Mouse (Mus musculus): ENCODE measurements around the gene Nynrin.

The Nynrin gene

GRCm38 (mm10) chr14:55842794-55843193 lies 11.0 kb upstream of the Nynrin start:
- no peak for DNase-seq

- DNase-seq = no peak
Observed at GRCm38 (mm10) chr14:55845506-55846294, 8.1 kb upstream of the Nynrin start.

- DNase-seq = no peak
Observed at GRCm38 (mm10) chr14:55850885-55851284, 2.9 kb upstream of the Nynrin start.

DNA sequence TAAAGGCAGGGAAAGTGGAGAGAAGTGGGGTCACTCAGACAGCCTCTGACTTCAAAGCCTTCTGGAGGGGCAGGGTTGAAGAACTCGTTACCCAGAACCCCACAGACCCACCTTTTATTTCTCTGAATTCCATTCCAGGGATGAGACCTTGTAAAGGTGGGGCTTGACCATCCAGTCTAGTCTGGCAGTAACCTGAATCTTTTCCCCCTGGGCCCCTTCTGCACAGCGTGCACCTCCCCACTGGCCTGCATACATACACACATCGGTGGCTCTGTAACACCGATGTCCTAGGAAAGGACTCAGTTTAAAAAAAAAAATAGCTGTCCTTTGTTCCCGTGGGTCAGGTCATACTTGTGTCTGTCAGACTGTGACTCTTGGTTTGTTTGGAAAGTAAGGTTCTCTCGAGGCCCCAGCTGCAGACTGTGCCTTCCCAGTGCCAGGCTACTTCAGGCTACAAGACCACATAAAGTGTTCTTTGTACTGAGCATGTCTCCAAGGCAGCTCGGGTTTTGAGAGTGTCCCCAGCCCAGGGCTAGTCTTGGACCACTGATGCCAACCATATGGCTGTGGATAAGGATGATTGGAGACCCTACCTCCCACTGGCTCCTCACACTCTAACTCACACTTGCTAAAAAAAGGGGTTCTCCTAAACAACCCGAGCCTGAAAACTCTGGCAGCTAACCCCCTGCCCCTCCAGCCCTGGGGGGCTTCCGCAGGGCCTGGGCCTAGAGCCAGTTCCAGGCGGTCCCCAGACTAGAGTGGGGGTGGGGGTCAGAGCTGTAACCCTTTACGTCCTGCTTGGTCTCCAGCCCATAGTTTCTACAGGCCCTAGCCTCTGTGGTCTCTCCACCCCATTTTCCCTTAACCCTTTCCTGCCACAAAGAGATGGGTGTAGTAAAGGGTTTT lies 911 bp upstream of the Nynrin start:
- no peak for DNase-seq

- no peak for DNase-seq
Observed at GRCm38 (mm10) chr14:55854406-55855100, 743 bp downstream of the Nynrin start.

- DNase-seq = no peak
Observed at GRCm38 (mm10) chr14:55855101-55855561, 1.3 kb downstream of the Nynrin start.

DNA sequence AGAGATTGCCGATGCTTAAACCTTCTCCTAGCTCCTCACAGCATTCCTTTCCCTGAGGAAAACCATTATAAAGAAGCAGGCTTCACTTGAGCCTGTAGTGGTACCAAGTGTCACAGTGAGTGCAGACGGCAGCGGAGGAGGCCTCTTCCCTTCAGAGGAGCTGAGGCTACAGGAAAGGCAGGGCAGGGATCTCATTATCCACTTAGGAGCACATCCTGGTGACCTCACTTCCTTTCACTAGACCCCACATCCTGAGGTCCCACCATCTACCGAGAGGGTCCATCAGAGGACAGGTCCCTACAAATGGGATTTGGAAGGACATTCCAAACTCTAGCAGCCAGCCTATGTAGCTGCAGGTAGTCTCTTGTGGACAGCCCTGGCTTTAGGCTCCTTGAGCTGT lies 3.8 kb downstream of the Nynrin start:
- no peak for DNase-seq

GRCm38 (mm10) chr14:55862186-55862585 lies 8.4 kb downstream of the Nynrin start:
- no peak for DNase-seq

DNA sequence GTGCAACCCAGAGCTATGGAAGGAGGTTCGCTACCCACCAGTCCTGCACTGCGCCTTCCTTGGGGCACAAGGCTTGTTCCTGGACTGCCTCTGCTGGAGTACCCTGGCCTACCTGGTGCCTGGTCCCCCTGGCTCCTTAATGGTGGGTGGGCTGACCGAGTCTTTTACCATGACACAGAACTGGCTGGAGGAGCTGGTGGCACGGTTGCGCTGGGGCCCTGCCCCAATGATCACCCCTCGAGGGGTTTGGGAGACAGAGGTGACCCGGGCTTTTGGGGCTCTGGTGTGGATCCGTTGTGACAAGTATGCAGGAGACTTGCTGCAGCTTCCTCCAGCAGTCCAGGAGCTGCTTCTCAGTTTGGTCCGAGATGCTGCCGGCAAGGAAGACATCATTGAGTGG lies 9.2 kb downstream of the Nynrin start:
- DNase-seq = no peak

GRCm38 (mm10) chr14:55863773-55864172 lies 10.0 kb downstream of the Nynrin start:
- DNase-seq = peak; percentile 79

GRCm38 (mm10) chr14:55866962-55867361 lies 13.2 kb downstream of the Nynrin start:
- DNase-seq = peak; percentile 70

DNA sequence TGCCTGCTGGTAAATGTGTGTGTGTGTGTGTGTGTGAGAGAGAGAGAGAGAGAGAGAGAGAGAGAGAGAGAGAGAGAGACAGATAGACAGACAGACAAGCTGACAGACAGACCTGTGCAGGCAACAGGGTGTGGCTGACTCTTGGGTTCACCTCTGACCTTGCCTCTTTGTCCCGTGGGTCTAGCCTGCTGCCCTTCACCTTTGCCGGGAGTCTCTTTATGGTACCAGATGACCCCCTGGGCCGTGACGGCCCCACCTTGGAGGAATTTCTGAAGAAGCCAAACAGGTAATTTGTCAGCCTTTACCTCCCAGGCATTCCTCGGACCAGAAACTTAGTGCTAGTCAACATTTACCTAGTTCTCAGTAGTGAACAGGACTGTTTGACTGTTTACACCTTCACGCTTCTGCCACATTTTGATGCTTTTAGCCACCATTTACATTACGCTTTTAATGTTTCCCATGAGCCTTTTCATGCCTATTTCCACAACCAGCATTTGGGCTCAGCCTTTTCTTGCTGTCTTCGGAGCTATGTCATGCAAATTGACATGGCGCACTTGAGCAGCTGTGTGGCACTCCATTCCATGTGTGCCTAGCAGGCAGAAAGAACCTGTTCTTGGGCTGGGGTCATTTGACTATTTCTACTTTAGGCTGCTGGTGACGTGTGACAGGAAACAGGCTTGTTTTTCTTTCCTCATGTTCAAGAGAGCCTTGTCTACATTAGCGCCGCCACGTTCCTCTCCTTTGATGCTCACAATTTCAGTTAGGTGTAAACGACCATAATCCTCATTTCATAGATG lies 14.6 kb downstream of the Nynrin start:
- DNase-seq = no peak

GRCm38 (mm10) chr14:55869538-55869937 lies 15.7 kb downstream of the Nynrin start:
- DNase-seq = no peak

DNA sequence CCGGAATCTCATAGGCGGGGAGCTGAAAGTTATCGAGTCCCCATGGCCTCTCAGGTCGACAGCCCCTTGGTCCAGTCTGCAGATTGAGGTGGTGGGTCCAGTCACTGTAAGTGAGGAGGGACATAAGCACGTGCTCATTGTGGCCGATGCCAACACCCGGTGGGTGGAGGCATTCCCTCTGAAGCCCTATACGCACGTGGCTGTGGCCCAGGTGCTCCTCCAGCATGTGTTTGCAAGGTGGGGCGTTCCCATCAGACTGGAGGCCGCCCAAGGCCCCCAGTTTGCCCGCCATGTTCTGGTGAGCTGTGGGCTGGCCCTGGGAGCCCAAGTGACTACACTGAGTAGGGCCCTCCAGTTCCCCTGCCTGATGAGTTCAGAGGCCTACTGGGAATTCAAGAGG lies 18.2 kb downstream of the Nynrin start:
- peak; percentile 20 for DNase-seq

DNA sequence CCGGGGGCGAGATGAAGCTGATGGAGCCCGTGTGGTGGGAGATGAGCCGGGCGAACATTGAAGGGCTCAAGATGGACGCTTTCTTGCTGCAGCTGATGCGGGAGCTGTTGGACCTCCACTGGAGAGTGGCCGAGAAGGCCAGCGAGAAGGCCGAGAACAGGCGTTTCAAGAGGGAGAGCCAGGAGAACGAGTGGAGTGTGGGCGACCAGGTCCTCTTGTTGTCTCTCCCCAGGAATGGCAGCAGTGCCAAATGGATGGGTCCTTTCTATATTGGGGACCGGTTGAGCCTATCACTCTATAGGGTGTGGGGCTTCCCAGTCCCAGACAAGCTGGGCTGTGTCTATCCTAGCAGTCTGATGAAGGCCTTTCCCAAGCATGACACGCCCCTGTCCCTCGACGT lies 18.7 kb downstream of the Nynrin start:
- DNase-seq = peak; percentile 26

- no peak for DNase-seq
Observed at GRCm38 (mm10) chr14:55873242-55873713, 19.5 kb downstream of the Nynrin start.

- peak; percentile 94 for DNase-seq
Observed at GRCm38 (mm10) chr14:55873714-55874683, 20.2 kb downstream of the Nynrin start.

DNA sequence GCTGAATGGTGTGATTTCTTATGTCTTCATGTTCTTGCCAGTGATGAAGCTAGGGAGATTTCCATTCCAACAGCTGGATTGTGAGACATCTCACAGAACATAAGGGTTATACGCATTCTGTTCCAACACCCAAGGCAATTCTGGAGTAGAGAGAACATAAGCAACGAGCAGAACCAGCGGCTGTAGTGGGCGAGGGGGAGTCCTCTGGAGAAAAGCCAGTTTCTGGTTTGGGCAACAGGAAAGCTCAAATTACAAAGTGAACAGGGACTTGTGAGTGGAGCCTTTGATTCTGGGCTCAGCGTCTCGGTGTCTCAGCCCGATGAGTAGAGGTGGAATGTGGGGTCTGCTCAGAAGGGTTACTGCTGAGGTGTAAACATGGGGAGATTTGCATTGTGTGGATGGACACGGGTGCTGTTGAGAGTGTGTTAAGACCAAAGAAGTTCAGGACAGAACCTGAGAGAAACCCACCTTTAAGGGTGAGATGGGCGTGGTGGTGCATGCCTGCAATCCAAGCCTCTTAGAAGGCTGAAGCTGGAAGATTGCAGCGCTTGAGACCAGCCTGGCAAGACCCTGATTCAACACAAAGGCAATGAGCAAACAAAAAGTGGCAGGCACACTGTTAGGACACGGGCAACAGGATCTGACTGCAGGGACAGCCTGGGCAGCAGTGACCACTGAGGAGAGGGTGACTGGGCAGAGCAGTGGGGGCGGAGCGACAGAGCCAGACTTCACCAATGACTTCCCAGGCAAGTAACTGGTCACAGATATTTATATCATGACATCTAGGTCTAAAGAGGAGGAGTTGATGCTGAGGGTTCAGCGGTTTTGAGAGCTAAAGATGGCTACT lies 23.9 kb downstream of the Nynrin start:
- peak; percentile 49 for DNase-seq

GRCm38 (mm10) chr14:55878316-55878940 lies 24.6 kb downstream of the Nynrin start:
- peak; percentile 19 for DNase-seq

All from cerebellum, adult 8-10 months (tissue).